Mouse (Mus musculus) gastrocnemius, postnatal 4 days (tissue): ENCODE data around the gene Cwc22. TPM values are rescaled to one million over a fixed set of nuclear protein-coding genes. Genes with fewer than 3 reads are reported as not detected.

ENCODE experiments used
- DNase-seq, 2 experiments: peaks; one replicate each; pipeline ENCODE4 v3.0.0; 2021 to 2022; ENCODE audit warnings: low spot score in 2 of 2, mixed read lengths in 2 of 2
- total RNA-seq, 2 experiments: library from RNA; stranded (reverse); gene quantifications; 2 replicates each; pipeline ENCODE4 v1.2.3; 2021

Gene Cwc22
- total RNA-seq, 2 experiments from 2014 or later: 24.3 to 27.3 TPM

GRCm38 (mm10) chr2:77925997-77926396 lies 20.2 kb downstream of the Cwc22 start:
- no peak for DNase-seq

GRCm38 (mm10) chr2:77925187-77925924 lies 20.8 kb downstream of the Cwc22 start:
- no peak for DNase-seq

DNA sequence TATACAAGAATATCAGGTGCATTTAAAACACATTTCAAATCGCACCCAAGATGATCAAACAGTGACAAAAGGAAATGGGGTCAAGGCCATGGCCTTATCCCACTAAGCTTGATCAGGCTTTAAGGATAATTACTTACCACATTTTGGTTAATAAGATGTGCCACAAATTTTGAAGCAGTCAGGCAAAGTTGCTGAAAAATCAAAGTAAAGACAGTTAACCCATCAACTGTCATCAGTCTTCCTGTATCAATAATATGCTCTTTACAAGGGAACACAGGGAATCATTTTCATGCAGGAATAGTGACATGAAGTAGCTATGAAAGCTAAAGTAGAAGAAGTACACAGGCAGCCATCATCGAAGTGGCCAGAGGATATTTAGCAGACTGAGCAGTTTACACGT lies 22.2 kb downstream of the Cwc22 start:
- no peak for DNase-seq

GRCm38 (mm10) chr2:77923182-77923581 lies 23.0 kb downstream of the Cwc22 start:
- no peak for DNase-seq

GRCm38 (mm10) chr2:77921307-77921706 lies 24.9 kb downstream of the Cwc22 start:
- DNase-seq: no peak

GRCm38 (mm10) chr2:77920621-77921020 lies 25.6 kb downstream of the Cwc22 start:
- no peak for DNase-seq

DNA sequence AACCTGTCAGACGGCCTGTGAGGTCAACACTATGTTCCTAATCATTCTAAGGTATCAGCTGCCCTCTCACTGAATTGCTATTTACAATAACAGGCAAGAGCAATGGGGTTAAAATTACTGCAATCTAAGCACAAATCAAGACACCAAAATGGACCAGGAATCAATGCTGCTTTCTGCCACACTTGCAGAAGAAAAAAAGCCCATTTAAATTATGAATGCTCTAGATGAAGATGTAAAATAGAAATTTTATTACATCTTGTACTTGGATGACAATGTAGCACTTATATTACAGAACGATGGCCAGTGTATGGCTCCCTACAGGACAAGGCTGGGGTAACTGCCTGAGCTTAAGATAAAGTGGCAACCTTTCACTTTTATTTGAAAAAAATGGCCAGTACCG lies 27.7 kb downstream of the Cwc22 start:
- no peak for DNase-seq

DNA sequence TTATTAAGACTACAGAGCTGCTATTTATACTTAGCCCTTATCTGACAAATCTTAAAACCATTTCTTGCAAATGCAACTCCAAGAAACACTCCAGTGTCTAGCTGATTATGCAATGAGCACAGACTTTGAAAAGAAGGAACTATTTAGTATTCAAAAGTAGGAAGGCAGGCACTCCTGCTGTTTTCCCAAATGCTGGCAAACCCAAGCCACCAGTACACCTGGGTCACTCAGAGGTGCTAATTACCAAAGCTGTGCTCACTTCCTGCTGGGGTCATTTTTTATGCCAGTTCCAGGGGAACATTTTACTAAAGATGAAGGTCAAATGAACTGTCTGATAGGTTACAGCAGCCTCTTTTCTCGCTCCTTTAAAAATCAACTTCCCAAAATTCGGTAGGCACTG lies 28.2 kb downstream of the Cwc22 start:
- DNase-seq: no peak

GRCm38 (mm10) chr2:77917360-77917734 lies 28.8 kb downstream of the Cwc22 start:
- no peak for DNase-seq

- no peak for DNase-seq
These were observed 29.4 kb downstream of the Cwc22 start for GRCm38 (mm10) chr2:77916586-77917359.

DNA sequence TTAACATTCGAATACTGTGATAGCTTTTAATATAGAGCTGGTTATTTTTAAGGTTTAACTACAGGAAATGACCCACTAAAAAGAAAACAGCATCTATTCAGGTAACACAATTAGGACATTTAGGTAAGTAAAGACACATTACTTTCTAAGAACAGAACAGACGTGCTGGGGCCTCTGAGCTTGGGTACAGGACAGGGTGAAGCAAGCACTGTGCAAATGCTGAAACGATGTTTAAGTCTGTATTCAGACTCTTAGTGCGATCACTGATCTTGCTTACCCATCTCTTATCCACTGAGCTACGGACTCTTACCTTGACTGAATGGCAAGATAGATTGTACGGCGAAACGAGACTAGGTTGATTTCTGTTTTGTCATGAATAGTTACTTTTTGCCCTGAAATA lies 31.0 kb downstream of the Cwc22 start:
- DNase-seq: no peak

DNA sequence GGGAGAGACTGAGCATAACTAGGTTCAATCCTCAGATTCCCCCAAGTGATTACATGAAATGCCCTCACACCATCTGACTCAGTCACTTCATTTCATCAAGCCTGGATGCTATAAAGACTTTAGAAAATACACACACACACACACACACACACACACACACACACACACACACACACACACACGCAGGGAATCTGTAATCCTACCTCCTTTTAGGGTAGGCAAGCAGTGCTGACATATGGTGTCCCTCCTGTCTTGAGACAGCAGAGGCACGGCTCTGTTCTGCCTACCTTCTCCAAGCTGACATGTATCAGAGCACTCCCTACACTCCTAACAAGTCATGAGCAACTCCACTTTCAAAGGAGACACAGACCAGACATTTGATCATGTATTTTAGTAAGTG lies 32.5 kb downstream of the Cwc22 start:
- no peak for DNase-seq

DNA sequence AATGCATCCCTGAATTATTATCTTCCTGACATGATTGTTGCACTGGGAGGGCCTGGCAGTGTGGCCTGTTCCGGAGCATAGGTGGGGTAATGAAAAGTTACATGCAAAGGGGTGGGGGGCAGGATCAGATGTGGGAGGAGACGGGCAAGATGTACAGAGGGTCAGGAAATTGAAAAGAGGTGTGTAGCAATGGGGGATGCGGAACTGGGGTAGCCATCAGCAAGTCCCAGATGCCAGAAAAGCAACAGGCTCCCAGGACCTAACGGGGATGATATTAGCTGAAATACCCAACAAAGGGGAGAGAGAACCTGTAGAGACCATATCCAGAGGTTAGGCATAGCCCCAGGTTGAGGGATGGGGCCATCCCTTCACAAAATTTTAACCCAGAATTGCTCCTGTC lies 34.0 kb downstream of the Cwc22 start:
- DNase-seq: no peak

DNA sequence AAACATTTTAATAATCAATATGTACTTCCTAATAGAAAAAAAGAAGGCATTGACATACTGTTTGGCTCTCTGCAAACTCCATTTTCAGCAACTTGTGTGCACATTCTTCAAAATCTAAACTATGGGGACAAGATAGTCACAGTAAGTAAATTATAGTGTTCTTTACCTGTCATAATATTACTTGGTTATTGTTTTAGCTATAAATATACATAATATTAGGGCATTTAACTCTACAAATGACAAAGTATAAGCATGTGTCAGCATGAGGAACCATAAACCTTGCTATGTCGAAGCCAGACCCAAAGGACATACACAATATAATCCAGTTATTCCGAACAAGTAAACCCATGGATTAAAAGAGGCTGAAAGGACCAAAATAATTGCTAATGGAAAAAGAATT lies 34.7 kb downstream of the Cwc22 start:
- DNase-seq: no peak

DNA sequence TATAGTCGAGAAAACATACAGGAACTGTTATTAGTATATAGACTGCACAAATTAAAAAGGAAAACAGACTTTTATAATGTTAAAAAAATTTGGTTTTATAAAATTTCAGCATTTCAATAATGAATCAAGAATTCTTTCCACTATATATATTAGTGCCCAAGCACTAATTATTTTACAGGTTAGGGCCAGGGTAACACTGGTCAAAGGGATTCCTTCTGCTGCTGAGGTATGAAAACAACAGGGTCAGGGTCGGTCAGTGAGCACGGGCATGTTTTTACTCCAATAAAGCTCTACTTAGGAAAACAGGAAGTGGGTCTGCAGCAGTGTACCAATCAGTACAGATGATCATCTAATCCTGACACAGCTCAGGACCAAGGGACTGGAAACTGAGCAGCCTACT lies 36.0 kb downstream of the Cwc22 start:
- no peak for DNase-seq

DNA sequence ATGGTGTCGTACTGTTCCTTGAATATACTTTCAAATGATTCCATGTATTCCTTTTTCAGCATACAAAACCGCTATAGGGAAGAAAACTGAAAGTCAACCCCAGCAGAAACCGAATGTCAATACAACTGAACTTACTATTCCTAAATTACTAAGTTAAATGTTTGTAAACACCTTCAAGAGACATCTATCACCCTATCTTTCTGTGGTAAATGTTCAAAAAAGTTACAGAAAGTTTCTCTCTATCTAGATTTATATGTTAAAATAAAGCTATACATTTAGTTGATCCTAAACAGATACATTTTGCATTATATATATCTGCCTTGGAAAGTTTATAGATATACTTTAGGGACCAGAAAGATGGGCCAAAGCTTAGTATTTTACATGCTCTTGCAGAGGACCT lies 39.0 kb downstream of the Cwc22 start:
- DNase-seq: no peak

DNA sequence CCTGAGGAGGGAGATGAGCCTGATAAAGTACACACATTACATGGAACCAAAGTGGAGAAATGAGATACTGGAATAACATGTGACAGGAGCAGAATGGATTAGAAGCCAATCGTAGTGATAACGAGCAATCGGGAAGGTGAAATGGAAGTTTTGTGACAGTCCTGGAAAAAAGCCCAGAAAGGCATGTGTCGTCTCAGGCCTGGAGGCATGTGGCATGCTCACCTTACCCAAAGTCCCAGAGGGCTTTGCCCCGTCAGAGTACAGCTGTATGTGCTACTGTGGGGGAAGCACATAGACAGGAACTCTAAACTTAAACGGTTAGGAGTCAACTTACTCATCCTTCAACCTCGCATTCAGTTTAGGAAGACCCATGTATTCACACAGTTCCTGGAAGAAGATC lies 41.2 kb downstream of the Cwc22 start:
- DNase-seq: no peak

GRCm38 (mm10) chr2:77904495-77904894 lies 41.7 kb downstream of the Cwc22 start:
- DNase-seq: no peak

DNA sequence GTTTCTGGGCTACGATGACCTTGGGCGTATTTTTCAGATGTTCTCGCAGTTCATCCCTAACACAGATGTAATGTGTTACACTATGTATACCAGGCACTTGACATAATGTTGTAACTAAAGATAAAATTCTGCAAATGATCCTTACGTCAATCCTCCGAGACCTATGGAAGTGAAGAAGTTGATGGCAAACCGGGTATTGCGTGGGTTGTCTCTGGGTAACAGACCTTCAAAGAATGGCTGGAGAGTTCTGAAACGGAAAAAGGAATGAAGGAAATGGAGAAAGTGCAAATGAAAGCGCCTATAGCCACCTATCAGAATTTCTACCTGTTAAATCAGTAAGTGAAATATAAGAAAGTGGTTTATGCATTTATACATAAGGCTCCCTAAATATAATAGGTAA lies 42.2 kb downstream of the Cwc22 start:
- DNase-seq: no peak

GRCm38 (mm10) chr2:77903098-77903497 lies 43.1 kb downstream of the Cwc22 start:
- DNase-seq: no peak

- DNase-seq: no peak
These were observed 44.9 kb downstream of the Cwc22 start for GRCm38 (mm10) chr2:77901269-77901668.

- DNase-seq: no peak
These were observed 45.4 kb downstream of the Cwc22 start for GRCm38 (mm10) chr2:77900741-77901140.

DNA sequence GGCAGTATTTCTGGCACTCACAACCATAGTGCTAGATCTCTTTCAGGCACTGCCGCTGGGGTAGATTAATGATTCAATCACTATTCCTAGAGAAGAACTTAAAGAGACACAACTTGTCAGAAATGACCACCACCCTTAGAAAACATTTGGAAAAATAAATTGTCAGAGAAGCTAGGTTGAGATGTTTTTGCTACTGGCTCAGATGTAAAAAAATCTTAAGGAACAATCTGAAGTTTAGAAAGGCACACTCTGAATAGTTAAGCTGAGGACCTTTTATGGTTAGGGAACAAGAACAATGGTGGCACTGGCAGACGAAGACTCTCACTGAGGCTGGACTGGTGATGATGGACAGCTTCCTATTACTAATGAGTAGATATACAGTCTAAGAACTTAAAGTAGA lies 46.1 kb downstream of the Cwc22 start:
- DNase-seq: no peak
